Mouse (Mus musculus): ENCODE data around the gene Asb14. TPM values are rescaled to one million over a fixed set of nuclear protein-coding genes. Genes with fewer than 3 reads are reported as not detected.

The Asb14 gene
- not detected in 2 replicates for polyA plus RNA-seq (2016; fragmentation: Nextera tagmentation; extraction: Ambion mirVana)

GRCm38 (mm10) chr14:26894392-26894791 is at the start of gene Asb14:
Gene Asb14, plus strand, starts transcription at chr14:26894557.
- Histone ChIP-seq H3K4me3 (no peak within 1 kb of the TSS), H3K27me3 (ENCODE audit: insufficient read depth, poor library complexity, severe bottlenecking) (no peaks in the 10 kb centered on the region), H3K27ac (no peak within 1 kb of the TSS), H3K4me1 (replicated peaks) (peaks cover 5% of the 10 kb centered on the region; the same call in 1 of the 2 replicates), H3K36me3 (no peaks in the 10 kb centered on the region), H3K9me3 (no peaks in the 10 kb centered on the region)
- no peak for DNase-seq (ENCODE audit: low spot score)
- WGBS: 96% methylated on average over 4 of the region's 4 CpGs

- no peaks in the 10 kb centered on the region for H3K9me3 ChIP-seq
- H3K36me3 ChIP-seq: no peaks in the 10 kb centered on the region
- DNase-seq (ENCODE audit: low spot score): no peak
- H3K27ac ChIP-seq: no peak overlapping the region
- no peak overlapping the region for H3K4me3 ChIP-seq
- no peaks in the 10 kb centered on the region for H3K27me3 ChIP-seq (ENCODE audit: insufficient read depth, poor library complexity, severe bottlenecking)
- no peaks in the 10 kb centered on the region for H3K4me1 ChIP-seq (replicated peaks)
- 77% methylated on average over 8 of the region's 8 CpGs for WGBS
These were observed 41.3 kb upstream of the Asb14 start for GRCm38 (mm10) chr14:26853053-26853452.

GRCm38 (mm10) chr14:26854066-26854465 is 40.3 kb upstream of the Asb14 start:
- Histone ChIP-seq H3K27ac (no peak overlapping the region), H3K4me1 (replicated peaks) (no peaks in the 10 kb centered on the region), H3K9me3 (no peaks in the 10 kb centered on the region), H3K36me3 (no peaks in the 10 kb centered on the region), H3K27me3 (ENCODE audit: insufficient read depth, poor library complexity, severe bottlenecking) (no peaks in the 10 kb centered on the region), H3K4me3 (no peak overlapping the region)
- 77% methylated on average over 2 of the region's 2 CpGs for WGBS
- DNase-seq (ENCODE audit: low spot score): no peak

- Histone ChIP-seq H3K27me3 (ENCODE audit: insufficient read depth, poor library complexity, severe bottlenecking) (no peaks in the 10 kb centered on the region), H3K4me3 (no peak overlapping the region), H3K27ac (no peak overlapping the region), H3K36me3 (no peaks in the 10 kb centered on the region), H3K9me3 (no peaks in the 10 kb centered on the region), H3K4me1 (replicated peaks) (no peaks in the 10 kb centered on the region)
- WGBS: 73% methylated on average over 2 of the region's 2 CpGs
- DNase-seq (ENCODE audit: low spot score): no peak
These were observed 36.0 kb upstream of the Asb14 start for GRCm38 (mm10) chr14:26858364-26858763.

GRCm38 (mm10) chr14:26859024-26859423 is 35.3 kb upstream of the Asb14 start:
- Histone ChIP-seq H3K4me1 (replicated peaks) (no peaks in the 10 kb centered on the region), H3K36me3 (no peaks in the 10 kb centered on the region), H3K9me3 (no peaks in the 10 kb centered on the region), H3K27ac (no peak overlapping the region), H3K4me3 (no peak overlapping the region), H3K27me3 (ENCODE audit: insufficient read depth, poor library complexity, severe bottlenecking) (no peaks in the 10 kb centered on the region)
- no peak for DNase-seq (ENCODE audit: low spot score)
- 87% methylated on average over 3 of the region's 3 CpGs for WGBS

- Histone ChIP-seq H3K4me3 (no peak overlapping the region), H3K27me3 (ENCODE audit: insufficient read depth, poor library complexity, severe bottlenecking) (no peaks in the 10 kb centered on the region), H3K36me3 (no peaks in the 10 kb centered on the region), H3K9me3 (no peaks in the 10 kb centered on the region), H3K27ac (no peak overlapping the region), H3K4me1 (replicated peaks) (no peaks in the 10 kb centered on the region)
- no peak for DNase-seq (ENCODE audit: low spot score)
- 71% methylated on average over 9 of the region's 9 CpGs for WGBS
These were observed 27.0 kb upstream of the Asb14 start for GRCm38 (mm10) chr14:26867356-26867755.

GRCm38 (mm10) chr14:26868299-26868698 is 26.1 kb upstream of the Asb14 start:
- WGBS: 85% methylated on average over 5 of the region's 5 CpGs
- DNase-seq (ENCODE audit: low spot score): no peak
- no peaks in the 10 kb centered on the region for H3K4me1 ChIP-seq (replicated peaks)
- H3K36me3 ChIP-seq: no peaks in the 10 kb centered on the region
- no peaks in the 10 kb centered on the region for H3K27me3 ChIP-seq (ENCODE audit: insufficient read depth, poor library complexity, severe bottlenecking)
- H3K4me3 ChIP-seq: no peak overlapping the region
- no peak overlapping the region for H3K27ac ChIP-seq
- no peaks in the 10 kb centered on the region for H3K9me3 ChIP-seq

- 79% methylated on average over 4 of the region's 4 CpGs for WGBS
- Histone ChIP-seq H3K36me3 (no peaks in the 10 kb centered on the region), H3K27ac (no peak overlapping the region), H3K4me1 (replicated peaks) (no peaks in the 10 kb centered on the region), H3K9me3 (no peaks in the 10 kb centered on the region), H3K4me3 (no peak overlapping the region), H3K27me3 (ENCODE audit: insufficient read depth, poor library complexity, severe bottlenecking) (no peaks in the 10 kb centered on the region)
- DNase-seq (ENCODE audit: low spot score): no peak
These were observed 15.6 kb upstream of the Asb14 start for GRCm38 (mm10) chr14:26878756-26879155.

- WGBS: 70% methylated on average over 2 of the region's 2 CpGs
- Histone ChIP-seq H3K27ac (no peak overlapping the region), H3K4me3 (no peak overlapping the region), H3K4me1 (replicated peaks) (no peaks in the 10 kb centered on the region), H3K36me3 (no peaks in the 10 kb centered on the region), H3K27me3 (ENCODE audit: insufficient read depth, poor library complexity, severe bottlenecking) (no peaks in the 10 kb centered on the region), H3K9me3 (no peaks in the 10 kb centered on the region)
- no peak for DNase-seq (ENCODE audit: low spot score)
These were observed 14.4 kb upstream of the Asb14 start for GRCm38 (mm10) chr14:26879976-26880375.

- Histone ChIP-seq H3K4me3 (no peak overlapping the region), H3K36me3 (no peaks in the 10 kb centered on the region), H3K27ac (no peak overlapping the region), H3K9me3 (no peaks in the 10 kb centered on the region), H3K4me1 (replicated peaks) (no peaks in the 10 kb centered on the region), H3K27me3 (ENCODE audit: insufficient read depth, poor library complexity, severe bottlenecking) (no peaks in the 10 kb centered on the region)
- DNase-seq (ENCODE audit: low spot score): no peak
- 85% methylated on average over 5 of the region's 5 CpGs for WGBS
These were observed 12.7 kb upstream of the Asb14 start for GRCm38 (mm10) chr14:26881700-26882099.

GRCm38 (mm10) chr14:26887244-26887643 is 7.1 kb upstream of the Asb14 start:
- DNase-seq (ENCODE audit: low spot score): no peak
- no peak overlapping the region for H3K27ac ChIP-seq
- H3K9me3 ChIP-seq: no peaks in the 10 kb centered on the region
- 76% methylated on average over 3 of the region's 3 CpGs for WGBS
- no peaks in the 10 kb centered on the region for H3K4me1 ChIP-seq (replicated peaks)
- H3K27me3 ChIP-seq (ENCODE audit: insufficient read depth, poor library complexity, severe bottlenecking): no peaks in the 10 kb centered on the region
- H3K4me3 ChIP-seq: no peak overlapping the region
- H3K36me3 ChIP-seq: no peaks in the 10 kb centered on the region

GRCm38 (mm10) chr14:26890777-26891176 is 3.6 kb upstream of the Asb14 start:
- H3K27ac ChIP-seq: no peak overlapping the region
- no peak overlapping the region for H3K4me3 ChIP-seq
- no peaks in the 10 kb centered on the region for H3K9me3 ChIP-seq
- no peak for DNase-seq (ENCODE audit: low spot score)
- no peaks in the 10 kb centered on the region for H3K4me1 ChIP-seq (replicated peaks)
- no peaks in the 10 kb centered on the region for H3K36me3 ChIP-seq
- 89% methylated on average over 3 of the region's 3 CpGs for WGBS
- no peaks in the 10 kb centered on the region for H3K27me3 ChIP-seq (ENCODE audit: insufficient read depth, poor library complexity, severe bottlenecking)

GRCm38 (mm10) chr14:26899490-26899889 is 5.1 kb downstream of the Asb14 start:
- DNase-seq (ENCODE audit: low spot score): no peak
- Histone ChIP-seq H3K4me1 (replicated peaks) (peaks cover 5% of the 10 kb centered on the region; the same call in 1 of the 2 replicates), H3K9me3 (no peaks in the 10 kb centered on the region), H3K4me3 (no peak overlapping the region), H3K27me3 (ENCODE audit: insufficient read depth, poor library complexity, severe bottlenecking) (no peaks in the 10 kb centered on the region), H3K27ac (no peak overlapping the region), H3K36me3 (no peaks in the 10 kb centered on the region)
- 91% methylated on average over 2 of the region's 2 CpGs for WGBS

GRCm38 (mm10) chr14:26900893-26901292 is 6.5 kb downstream of the Asb14 start:
- no peak overlapping the region for H3K4me3 ChIP-seq

More at GRCm38 (mm10) chr14:26900893-26901292, 6.5 kb downstream of the Asb14 start:
- no peaks in the 10 kb centered on the region for H3K9me3 ChIP-seq
- no peak for DNase-seq (ENCODE audit: low spot score)
- no peak overlapping the region for H3K27ac ChIP-seq
- WGBS: 88% methylated on average over 12 of the region's 12 CpGs
- H3K36me3 ChIP-seq: no peaks in the 10 kb centered on the region
- H3K4me1 ChIP-seq (replicated peaks): peaks cover 5% of the 10 kb centered on the region; the same call in 1 of the 2 replicates
- H3K27me3 ChIP-seq (ENCODE audit: insufficient read depth, poor library complexity, severe bottlenecking): no peaks in the 10 kb centered on the region
